Mouse (Mus musculus) retina, postnatal 1 day (tissue): ENCODE measurements around the gene Abhd2.
A peak's percentile ranks its signal among the peaks of the same experiment; 100 is the strongest.

Experiments used
- DNase-seq: peaks from one replicate; pipeline ENCODE4 v3.0.0-alpha.2; 2012

The Abhd2 gene

DNA sequence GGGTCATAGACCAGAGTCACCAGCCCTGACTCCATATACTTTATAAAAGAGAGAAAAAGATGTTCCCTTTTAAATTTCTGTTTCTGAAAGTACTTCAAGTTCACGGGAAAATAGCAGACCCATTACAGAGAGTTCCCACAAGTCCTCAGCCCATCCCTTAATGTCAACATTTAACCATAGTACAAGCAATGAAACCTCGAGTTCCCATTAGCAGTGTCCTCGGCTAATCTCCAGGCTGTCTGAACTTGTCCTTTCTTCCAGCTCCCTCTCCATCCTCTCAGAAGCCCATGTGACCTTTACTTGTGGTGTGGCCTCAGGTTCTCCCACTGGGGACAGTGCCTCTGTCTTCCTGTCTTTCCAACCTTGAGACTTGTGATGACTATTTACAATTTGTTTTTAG is 60.4 kb downstream of the Abhd2 start:
- DNase-seq = no peak

GRCm38 (mm10) chr7:79336362-79336910 is 63.4 kb downstream of the Abhd2 start:
- DNase-seq = no peak

DNA sequence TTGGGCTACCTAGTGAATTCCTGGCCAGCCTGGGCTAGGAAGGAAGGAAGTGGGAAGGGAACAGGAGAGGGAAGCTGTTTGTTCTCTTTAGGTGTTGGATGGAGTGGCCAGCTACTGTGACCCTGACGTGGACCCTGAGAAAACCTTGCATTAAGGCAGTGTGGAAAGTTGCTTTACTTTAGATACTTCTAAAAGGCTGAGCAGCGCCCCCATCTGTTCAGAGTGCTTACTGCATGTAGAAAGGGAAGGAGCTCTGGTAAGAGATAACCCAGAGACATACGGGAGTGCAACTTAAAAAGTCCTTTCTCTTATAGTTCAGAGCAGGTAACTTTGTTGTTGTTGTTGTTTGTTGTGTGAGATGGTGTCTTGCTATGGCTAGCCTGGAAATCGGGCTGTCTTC is 72.9 kb downstream of the Abhd2 start:
- DNase-seq = peak; percentile 67

GRCm38 (mm10) chr7:79346555-79347075 is 73.6 kb downstream of the Abhd2 start:
- no peak for DNase-seq

- DNase-seq = no peak
Measured at GRCm38 (mm10) chr7:79347108-79347813, 74.3 kb downstream of the Abhd2 start.

GRCm38 (mm10) chr7:79348816-79349215 is 75.8 kb downstream of the Abhd2 start:
- no peak for DNase-seq

- peak; percentile 90 for DNase-seq
Measured at GRCm38 (mm10) chr7:79349738-79350386, 76.9 kb downstream of the Abhd2 start.

DNA sequence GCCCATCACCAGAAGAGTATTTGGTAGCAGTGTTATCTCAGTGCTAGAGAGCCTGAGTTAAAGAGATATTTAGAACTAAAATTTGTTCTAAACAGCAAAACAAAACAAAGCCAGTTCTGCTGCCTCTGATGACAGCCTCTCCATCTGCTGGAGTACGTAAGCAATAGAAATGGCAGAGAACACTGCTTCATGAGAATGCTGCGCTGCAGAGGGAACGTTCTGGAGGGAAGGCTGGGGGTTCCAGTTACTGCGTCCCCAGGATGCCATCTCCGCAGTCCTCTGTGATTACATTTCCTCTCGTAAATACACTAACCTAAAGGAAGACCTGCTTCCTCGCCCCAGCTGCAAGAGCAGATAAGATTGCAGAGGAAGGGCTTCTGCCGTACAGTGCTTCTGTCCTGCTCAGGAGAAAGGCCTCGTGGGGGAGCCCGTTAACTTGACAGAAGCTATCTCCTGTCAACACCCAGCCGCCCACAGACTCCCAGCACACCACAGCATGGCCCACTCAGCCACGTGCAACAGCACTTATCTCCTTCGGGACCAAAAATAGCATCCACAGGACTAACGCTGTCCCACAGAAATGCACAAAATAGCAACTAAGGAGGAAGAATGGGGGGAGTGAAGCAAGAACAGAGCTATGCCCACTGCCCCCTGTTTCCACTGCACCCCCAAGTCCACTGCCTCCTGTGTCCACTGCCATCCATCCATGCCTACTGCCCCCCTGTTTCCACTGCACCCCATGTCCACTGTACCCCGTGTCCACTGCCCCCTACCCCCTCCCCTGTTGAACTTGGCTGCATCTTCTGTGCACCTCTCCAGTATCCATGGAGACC is 85.6 kb downstream of the Abhd2 start:
- no peak for DNase-seq

DNA sequence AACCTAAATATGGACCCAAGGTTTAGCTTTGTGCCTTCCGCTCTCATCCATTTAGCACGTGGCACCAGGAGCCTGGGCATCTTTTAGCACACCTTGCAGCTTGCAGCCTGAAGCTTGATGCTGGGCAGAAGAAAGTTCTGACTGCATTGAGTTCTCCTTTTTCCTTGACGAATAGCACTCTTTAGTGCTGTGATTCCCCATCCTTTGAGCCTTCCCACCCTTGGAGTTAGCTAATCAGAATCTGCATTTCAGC is 86.1 kb downstream of the Abhd2 start:
- DNase-seq = no peak

- peak; percentile 56 for DNase-seq
Measured at GRCm38 (mm10) chr7:79360056-79360455, 87.1 kb downstream of the Abhd2 start.

DNA sequence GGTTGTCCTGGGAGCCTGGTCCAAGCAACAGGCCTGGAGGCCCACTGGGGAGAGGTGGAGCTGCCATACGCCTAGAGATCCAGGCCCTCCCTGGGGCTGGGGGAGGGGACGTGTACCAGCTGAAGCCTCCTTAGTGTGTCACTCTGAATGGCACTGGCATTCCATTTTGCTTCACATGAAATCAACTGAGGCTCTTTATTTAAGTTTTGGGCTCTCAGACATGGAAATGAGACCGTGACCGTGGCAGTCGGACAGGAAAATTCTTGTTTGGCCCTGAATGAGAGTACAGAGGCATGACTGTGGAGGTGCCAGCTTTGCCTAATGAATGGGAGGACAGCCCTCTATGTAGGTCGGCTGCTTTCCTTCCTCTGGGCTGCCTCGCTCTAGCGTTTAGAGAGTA is 89.2 kb downstream of the Abhd2 start:
- peak; percentile 85 for DNase-seq

DNA sequence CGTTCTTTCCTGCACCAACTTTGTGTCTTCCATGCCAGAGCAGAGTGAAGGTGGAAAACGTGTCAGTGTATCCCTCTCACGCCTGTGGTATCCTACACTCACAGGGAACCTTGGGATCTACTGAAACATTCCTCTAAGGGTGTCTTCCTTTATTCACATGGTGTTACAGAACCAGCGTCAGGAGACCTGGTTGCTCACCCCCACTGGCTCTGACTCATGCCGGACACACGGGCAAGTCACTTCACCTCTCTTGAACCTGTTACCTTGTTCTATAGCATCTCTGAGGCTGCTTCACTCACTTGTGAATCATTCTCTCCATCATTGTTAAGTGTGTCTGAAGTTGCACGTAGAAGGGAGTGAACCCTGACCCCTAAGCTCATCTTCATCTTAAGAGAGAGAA is 89.8 kb downstream of the Abhd2 start:
- DNase-seq = no peak

DNA sequence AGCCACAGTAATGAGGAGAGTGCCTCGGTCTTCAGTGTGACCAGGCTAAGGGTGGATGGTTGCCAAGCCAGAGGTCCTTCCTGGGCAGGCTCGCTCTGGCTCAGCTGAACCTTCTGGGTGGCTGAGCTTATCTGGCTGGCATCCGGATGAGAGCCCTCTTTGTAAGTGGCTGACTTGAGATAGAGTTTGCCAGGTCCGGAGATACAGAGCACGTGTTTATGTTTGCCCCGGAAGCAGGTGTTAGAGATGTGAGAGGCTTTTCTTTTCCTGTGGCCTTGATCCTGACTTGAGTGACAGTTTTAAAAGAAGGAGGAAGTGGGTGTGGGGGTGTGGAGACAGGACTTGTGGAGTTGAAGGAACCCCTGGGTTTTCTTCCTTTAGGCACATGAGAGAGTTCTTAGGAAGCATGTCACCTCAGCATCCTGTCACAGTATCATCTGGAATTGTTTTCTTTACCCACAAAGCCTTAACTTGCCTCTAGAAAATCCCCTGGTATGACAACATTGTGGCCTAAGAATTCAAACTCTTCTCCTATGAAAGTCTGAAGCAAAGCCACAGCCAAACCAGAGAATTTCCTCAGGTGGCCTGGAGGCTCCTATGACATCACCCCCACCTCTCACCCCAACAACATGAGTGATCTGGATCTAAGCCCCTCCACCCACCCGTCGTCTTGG is 90.5 kb downstream of the Abhd2 start:
- DNase-seq = peak; percentile 84

DNA sequence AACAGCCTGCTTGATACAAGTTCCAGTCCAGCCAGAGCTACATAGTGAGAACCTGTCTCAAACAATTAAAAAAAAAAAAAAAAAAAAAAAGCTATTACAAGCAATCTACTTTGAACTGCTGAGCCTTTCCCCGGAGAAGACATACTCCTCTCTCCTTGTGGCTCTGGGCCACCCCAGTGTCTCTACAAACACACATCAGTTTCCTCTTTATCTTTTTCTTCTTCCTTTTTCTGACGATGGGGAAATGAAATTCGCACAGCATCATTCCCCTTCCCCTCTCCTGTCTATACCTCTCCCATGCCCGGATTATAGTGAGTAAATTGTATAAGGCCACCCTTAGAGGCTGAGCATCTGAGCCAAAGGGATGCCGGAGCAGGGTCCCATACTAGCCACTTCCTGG is 95.7 kb downstream of the Abhd2 start:
- no peak for DNase-seq

GRCm38 (mm10) chr7:79369416-79369815 is 96.4 kb downstream of the Abhd2 start:
- no peak for DNase-seq

DNA sequence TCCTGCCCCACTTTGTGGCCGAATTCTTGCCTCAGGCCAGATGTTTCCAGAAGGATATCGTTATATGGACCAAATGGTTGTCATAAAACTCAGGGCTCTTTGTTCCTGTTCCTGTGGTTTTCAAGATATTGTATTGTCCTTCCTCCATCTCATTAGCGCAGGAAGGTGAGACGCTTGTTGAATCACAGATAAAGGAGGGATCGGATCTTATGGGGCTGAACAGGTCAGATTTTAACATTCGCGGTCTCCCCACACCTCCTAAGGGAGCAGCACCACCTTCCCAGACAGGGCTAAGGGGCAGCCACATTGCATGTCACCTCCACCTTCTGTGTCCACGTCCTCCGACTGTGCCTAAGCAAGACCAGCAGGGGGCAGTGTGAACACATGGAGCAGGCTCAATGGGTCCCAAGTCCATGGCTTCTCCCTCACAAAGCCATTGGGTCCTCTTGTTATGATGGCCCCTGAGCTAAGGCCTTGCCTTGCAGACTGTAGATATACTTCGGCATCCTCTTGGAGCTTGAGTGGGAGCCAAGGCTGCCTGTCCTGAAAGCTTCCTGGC is 98.4 kb downstream of the Abhd2 start:
- peak; percentile 89 for DNase-seq

- DNase-seq = no peak
Measured at GRCm38 (mm10) chr7:79374017-79374416, 101.0 kb downstream of the Abhd2 start.

DNA sequence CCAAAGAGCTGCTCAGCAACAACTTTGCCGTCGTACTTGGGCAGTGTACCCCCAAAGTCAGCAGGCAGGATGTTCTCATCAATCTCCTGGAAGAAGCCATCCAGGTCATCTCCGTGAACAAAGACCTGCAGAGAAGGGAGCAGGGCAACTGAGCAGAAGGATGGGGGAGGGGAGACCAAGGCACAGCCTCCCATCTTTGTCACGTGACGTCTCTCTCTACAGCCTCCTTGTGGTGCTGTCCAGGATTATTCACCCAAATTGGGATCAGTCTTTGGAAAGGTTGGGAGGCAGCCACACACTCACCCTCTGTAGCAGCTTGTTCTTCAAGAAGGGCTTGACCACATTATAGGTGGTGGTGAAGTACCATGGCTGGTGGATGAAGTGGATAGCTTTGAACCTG is 102.6 kb downstream of the Abhd2 start:
- peak; percentile 30 for DNase-seq

DNA sequence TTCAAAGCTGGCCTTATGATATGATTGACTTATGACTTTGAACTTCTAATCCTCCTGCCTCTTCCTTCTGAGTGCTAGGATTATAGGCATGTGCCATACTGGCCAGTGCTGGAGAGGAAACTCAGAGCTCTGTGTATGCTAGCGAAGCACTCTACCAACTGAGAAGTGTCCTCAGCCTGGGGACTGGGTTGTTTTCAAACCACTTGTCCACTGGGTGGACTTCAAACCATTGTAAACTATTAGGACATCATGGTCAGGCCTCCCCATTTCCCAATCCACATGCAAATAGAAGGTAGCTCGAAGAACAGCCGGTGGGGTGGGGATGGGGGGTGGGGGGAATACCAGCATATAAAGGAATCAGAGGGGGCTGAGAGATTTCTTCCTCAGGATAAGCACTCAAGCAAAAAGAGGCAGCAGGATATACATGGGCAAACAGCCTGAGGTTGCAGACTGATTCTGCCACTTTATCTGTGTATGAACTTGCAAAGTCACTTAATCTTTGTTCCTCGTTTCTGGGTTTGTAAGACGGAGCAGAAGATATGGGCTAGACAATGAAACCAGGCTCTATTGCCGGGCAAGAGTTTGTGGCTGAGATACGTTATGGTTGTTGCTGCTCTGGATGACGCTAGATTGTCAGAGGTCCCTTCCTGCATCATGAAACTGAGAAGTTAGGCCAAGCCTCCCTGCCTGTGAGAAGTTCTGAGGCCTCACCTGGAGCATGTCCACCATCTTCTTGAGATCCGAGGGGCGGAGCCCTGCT is 103.7 kb downstream of the Abhd2 start:
- no peak for DNase-seq

- DNase-seq = peak; percentile 84
Measured at GRCm38 (mm10) chr7:79386422-79387133, 113.6 kb downstream of the Abhd2 start, which contains the start of gene Rlbp1. Gene Rlbp1 (minus strand): TSS chr7:79387048.

DNA sequence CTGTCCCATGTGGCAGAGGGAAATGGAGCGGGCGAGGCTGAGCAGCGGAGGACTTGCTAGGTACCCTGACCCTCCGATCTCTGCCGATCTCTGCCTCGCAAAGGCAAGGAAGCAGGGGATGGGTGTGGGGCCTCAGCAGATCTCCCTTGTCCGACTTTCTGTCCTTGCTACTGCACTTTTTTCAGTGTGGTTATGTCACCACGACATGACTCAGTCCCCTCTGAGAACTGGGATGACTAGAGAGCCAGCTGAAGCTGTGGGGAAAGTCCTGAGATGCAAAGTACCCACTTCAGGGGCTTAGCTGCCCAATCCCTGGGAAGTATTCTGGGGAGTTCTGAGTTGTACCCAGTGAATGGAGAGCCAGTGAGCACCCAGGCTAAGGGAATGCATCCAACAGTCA is 114.1 kb downstream of the Abhd2 start:
- DNase-seq = no peak
